Mouse (Mus musculus) small intestine, adult 10 weeks (tissue): Measurements from ENCODE around the gene Htr6. TPM values are rescaled to one million over a fixed set of nuclear protein-coding genes. Genes with fewer than 3 reads are reported as not detected.

Experiments
- polyA plus RNA-seq: library from polyadenylated mRNA; stranded (reverse); fragments of 350-450 nt; fragmentation: Illumina TruSeq; extraction: RNeasy Lipid Tissue Mini Kit (QIAGEN cat#74804); gene quantifications from one replicate; pipeline ENCODE4 v1.2.3, GENCODE M21; 2014; ENCODE audit warnings: low replicate concordance

The Htr6 gene
- not detected for polyA plus RNA-seq

GRCm38 (mm10) chr4:139075041-139075711, at the start of gene Htr6:
Htr6 (minus strand) TSS chr4:139075570.

DNA sequence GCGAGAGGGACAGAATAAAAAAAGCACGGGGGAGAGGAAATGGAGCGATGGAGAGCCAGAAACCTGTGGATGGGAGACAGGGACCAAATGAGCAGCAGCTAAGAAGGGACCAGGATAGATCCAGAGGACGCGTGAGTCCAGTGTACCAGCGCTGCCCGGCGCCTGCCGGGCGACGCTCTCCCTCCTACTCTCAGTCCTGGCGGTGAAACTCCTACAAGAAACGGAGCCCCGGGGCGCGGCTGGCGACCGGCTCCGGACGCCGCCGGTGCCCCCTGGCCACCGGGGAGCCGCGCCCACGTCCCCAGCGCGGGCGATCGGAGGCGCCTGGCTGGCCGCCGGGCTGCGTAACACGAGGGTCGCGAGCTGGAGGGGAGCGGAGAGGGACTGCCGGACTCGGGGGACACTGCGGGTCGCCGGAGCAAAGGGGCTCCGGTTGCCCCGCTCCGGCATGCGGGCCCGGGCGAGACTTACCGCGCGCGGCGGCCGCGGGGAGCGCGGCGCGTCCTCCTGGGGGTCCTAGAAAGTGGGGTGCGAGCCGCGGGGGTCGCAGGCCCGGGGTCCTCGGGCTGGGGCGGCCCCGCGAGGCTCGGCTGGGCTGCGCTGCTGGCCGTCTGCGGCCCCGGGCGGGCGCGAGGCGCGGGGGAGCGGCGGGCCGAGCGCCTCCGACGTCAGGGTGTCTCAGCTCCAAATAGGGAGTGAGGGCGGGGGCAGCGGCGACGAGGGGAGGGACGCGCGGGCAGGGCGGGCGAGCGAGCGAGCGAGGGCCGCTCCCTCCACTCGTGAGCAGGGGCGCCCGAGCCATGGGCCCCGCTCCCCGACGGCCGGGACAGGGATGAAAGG, 17.2 kb upstream of the Htr6 start, which contains the start of gene Nbl1:
Nbl1 (minus strand) TSS at position 638 of the 840 bp plus-strand sequence.

Other genes with a start within 250 kb of the Htr6 start
- 0.48 TPM for gene Pla2g5, start 212.1 kb downstream of the Htr6 start, polyA plus RNA-seq
- not detected for gene Gm13030, start 201.6 kb downstream of the Htr6 start, polyA plus RNA-seq
- gene Pla2g2e, start 197.6 kb downstream of the Htr6 start, polyA plus RNA-seq = not detected
- gene Otud3, start 161.6 kb downstream of the Htr6 start, polyA plus RNA-seq = 2.1 TPM
- gene Rnf186, start 108.5 kb downstream of the Htr6 start, polyA plus RNA-seq = 5.7 TPM
- gene Tmco4, start 102.7 kb downstream of the Htr6 start, polyA plus RNA-seq = 3.8 TPM
- gene Nbl1, start 17.4 kb upstream of the Htr6 start, polyA plus RNA-seq = 0.56 TPM
- 235 TPM for gene Minos1, start 55.5 kb upstream of the Htr6 start, polyA plus RNA-seq
- gene Capzb, start 117.3 kb upstream of the Htr6 start, polyA plus RNA-seq = 39.4 TPM
- 2.8 TPM for gene Pqlc2, start 235.1 kb upstream of the Htr6 start, polyA plus RNA-seq
- 2.7 TPM for gene Akr7a5, start 235.2 kb upstream of the Htr6 start, polyA plus RNA-seq